Mouse (Mus musculus): ENCODE measurements around the gene Saxo1.

Saxo1 gene

GRCm38 (mm10) chr4:86558228-86558627 lies at the start of gene Saxo1:
Saxo1 (minus strand) TSS chr4:86558328.
- no peak for DNase-seq (ENCODE audit: low spot score)

- DNase-seq (ENCODE audit: low spot score) = no peak
These were observed 33.2 kb upstream of the Saxo1 start for GRCm38 (mm10) chr4:86591304-86591703.

GRCm38 (mm10) chr4:86588236-86588635 lies 30.1 kb upstream of the Saxo1 start:
- no peak for DNase-seq (ENCODE audit: low spot score)

- DNase-seq (ENCODE audit: low spot score) = no peak
These were observed 22.5 kb upstream of the Saxo1 start for GRCm38 (mm10) chr4:86580591-86580990.

- no peak for DNase-seq (ENCODE audit: low spot score)
These were observed 21.9 kb upstream of the Saxo1 start for GRCm38 (mm10) chr4:86580056-86580455.

- peak; percentile 23 for DNase-seq (ENCODE audit: low spot score)
These were observed 18.6 kb upstream of the Saxo1 start for GRCm38 (mm10) chr4:86576630-86577225.

GRCm38 (mm10) chr4:86576120-86576541 lies 18.0 kb upstream of the Saxo1 start:
- DNase-seq (ENCODE audit: low spot score) = peak; percentile 43

GRCm38 (mm10) chr4:86575283-86575983 lies 17.3 kb upstream of the Saxo1 start, which contains the start of gene Rraga:
Rraga (plus strand) TSS chr4:86575668.
- DNase-seq (ENCODE audit: low spot score) = peak; percentile 92

GRCm38 (mm10) chr4:86574939-86575282 lies 16.8 kb upstream of the Saxo1 start:
- DNase-seq (ENCODE audit: low spot score) = no peak

- no peak for DNase-seq (ENCODE audit: low spot score)
These were observed 2.9 kb upstream of the Saxo1 start for GRCm38 (mm10) chr4:86561061-86561460.

- DNase-seq (ENCODE audit: low spot score) = no peak
These were observed 878 bp upstream of the Saxo1 start for GRCm38 (mm10) chr4:86559006-86559405.

GRCm38 (mm10) chr4:86557371-86557770 lies 757 bp downstream of the Saxo1 start:
- DNase-seq (ENCODE audit: low spot score) = no peak

GRCm38 (mm10) chr4:86555035-86555707 lies 3.0 kb downstream of the Saxo1 start:
- peak; percentile 27 for DNase-seq (ENCODE audit: low spot score)

- no peak for DNase-seq (ENCODE audit: low spot score)
These were observed 9.8 kb downstream of the Saxo1 start for GRCm38 (mm10) chr4:86548332-86548731.

GRCm38 (mm10) chr4:86545615-86546014 lies 12.5 kb downstream of the Saxo1 start:
- DNase-seq (ENCODE audit: low spot score) = no peak

- no peak for DNase-seq (ENCODE audit: low spot score)
These were observed 14.1 kb downstream of the Saxo1 start for GRCm38 (mm10) chr4:86543999-86544398.

- DNase-seq (ENCODE audit: low spot score) = no peak
These were observed 16.6 kb downstream of the Saxo1 start for GRCm38 (mm10) chr4:86541573-86541972.

- no peak for DNase-seq (ENCODE audit: low spot score)
These were observed 19.2 kb downstream of the Saxo1 start for GRCm38 (mm10) chr4:86538936-86539335.

- peak; percentile 55 for DNase-seq (ENCODE audit: low spot score)
These were observed 20.2 kb downstream of the Saxo1 start for GRCm38 (mm10) chr4:86537972-86538371.

GRCm38 (mm10) chr4:86534091-86534481 lies 24.0 kb downstream of the Saxo1 start:
- DNase-seq (ENCODE audit: low spot score) = no peak

- no peak for DNase-seq (ENCODE audit: low spot score)
These were observed 24.6 kb downstream of the Saxo1 start for GRCm38 (mm10) chr4:86533406-86534090.

- DNase-seq (ENCODE audit: low spot score) = no peak
These were observed 29.0 kb downstream of the Saxo1 start for GRCm38 (mm10) chr4:86529161-86529560.

Data from c-Kit-positive CD71-positive TER-119-positive erythroid progenitor cells, embryonic 14.5 days (primary cell).